Mouse (Mus musculus) MEL (cell line): ENCODE data around the gene Tmem176b. TPM values are rescaled to one million over a fixed set of nuclear protein-coding genes. Genes with fewer than 3 reads are reported as not detected.

Experiments
- DNase-seq: peaks from one replicate; pipeline ENCODE4 v3.0.0; 2011; ENCODE audit warnings: low read depth, low spot score
- H3K27ac ChIP-seq: 2 replicates; pipeline ENCODE4 v1.5.1; 2012; ENCODE audit warnings: low read depth, mild to moderate bottlenecking, control low read depth, low read length, moderate library complexity; ENCODE audit not compliant: control insufficient read depth
- H3K27me3 ChIP-seq, 2 experiments: fragments of 150-350 bp in 1 of 2; sonication (generic) in 1 of 2; 2 replicates each; pipeline ENCODE4 v1.6.1; 2012; ENCODE audit warnings: low read length in 2 of 2, mild to moderate bottlenecking in 2 of 2, improper control_type of control experiment in 1 of 2, moderate library complexity in 1 of 2; ENCODE audit not compliant: insufficient read depth in 2 of 2, control insufficient read depth in 1 of 2
- H3K36me3 ChIP-seq, 2 experiments: 2 replicates each; pipeline ENCODE4 v1.6.1; 2012 to 2014; ENCODE audit warnings: low read length in 2 of 2, improper control_type of control experiment in 1 of 2, inconsistent platforms in 1 of 2, mild to moderate bottlenecking in 1 of 2; ENCODE audit not compliant: insufficient read depth in 2 of 2, control insufficient read depth in 1 of 2
- H3K4me1 ChIP-seq, 2 experiments: fragments of 150-350 bp in 1 of 2; sonication (generic) in 1 of 2; 2 replicates each; pipeline ENCODE4 v1.6.1; 2012; ENCODE audit warnings: low read length in 2 of 2, improper control_type of control experiment in 1 of 2, mild to moderate bottlenecking in 1 of 2; ENCODE audit not compliant: insufficient read depth in 2 of 2, control insufficient read depth in 1 of 2
- H3K4me3 ChIP-seq, 2 experiments: fragments of 150-350 bp in 1 of 2; sonication (generic) in 1 of 2; 2 replicates each; pipeline ENCODE4 v1.5.1; 2012; ENCODE audit warnings: low read depth in 2 of 2, low read length in 2 of 2, mild to moderate bottlenecking in 2 of 2, moderate library complexity in 2 of 2, control low read depth in 1 of 2, improper control_type of control experiment in 1 of 2; ENCODE audit not compliant: control insufficient read depth in 1 of 2, insufficient read depth in 1 of 2
- H3K79me2 ChIP-seq: 2 replicates; pipeline ENCODE4 v1.6.1; 2012; ENCODE audit warnings: mild to moderate bottlenecking, low read length, moderate library complexity; ENCODE audit not compliant: control insufficient read depth, poor library complexity, insufficient read depth
- H3K9ac ChIP-seq: 2 replicates; pipeline ENCODE4 v1.6.1; 2012; ENCODE audit warnings: low read depth, mild to moderate bottlenecking, control low read depth, low read length, moderate library complexity; ENCODE audit not compliant: control insufficient read depth, poor library complexity, severe bottlenecking
- H3K9me3 ChIP-seq: fragments of 150-350 bp; sonication (generic); replicated peaks from 2 replicates; pipeline ENCODE4 v1.6.1; 2012; ENCODE audit warnings: mild to moderate bottlenecking, low read length, improper control_type of control experiment, moderate library complexity; ENCODE audit not compliant: insufficient read depth
- CHD2 ChIP-seq: IDR thresholded peaks from 2 replicates; pipeline ENCODE4 v1.6.1; 2011; ENCODE audit warnings: low read length, improper control_type of control experiment
- ELF1 ChIP-seq: IDR thresholded peaks from 2 replicates; pipeline ENCODE4 v1.6.1; 2014; ENCODE audit warnings: low read depth, mild to moderate bottlenecking, inconsistent platforms, low read length, improper control_type of control experiment, moderate library complexity
- EP300 ChIP-seq, 2 experiments: IDR thresholded peaks; 2 replicates each; pipeline ENCODE4 v1.6.1; 2011; ENCODE audit warnings: improper control_type of control experiment in 2 of 2, low read length in 2 of 2, low read depth in 1 of 2, mild to moderate bottlenecking in 1 of 2
- ETS1 ChIP-seq: IDR thresholded peaks from 2 replicates; pipeline ENCODE4 v1.6.1; 2012; ENCODE audit warnings: low read depth, mild to moderate bottlenecking, inconsistent platforms, low read length, improper control_type of control experiment, moderate library complexity
- GATA1 ChIP-seq: IDR thresholded peaks from 2 replicates; pipeline ENCODE4 v1.6.1; 2011; ENCODE audit warnings: low read depth, low read length, improper control_type of control experiment
- HCFC1 ChIP-seq: IDR thresholded peaks from 2 replicates; pipeline ENCODE4 v1.6.1; 2012; ENCODE audit warnings: low read depth, mild to moderate bottlenecking, inconsistent platforms, low read length, improper control_type of control experiment, moderate library complexity
- JUND ChIP-seq: IDR thresholded peaks from 2 replicates; pipeline ENCODE4 v1.6.1; 2011; ENCODE audit warnings: low read depth, mild to moderate bottlenecking, improper control_type of control experiment, low read length
- MAFK ChIP-seq: IDR thresholded peaks from 2 replicates; pipeline ENCODE4 v1.6.1; 2011; ENCODE audit warnings: low read depth, mild to moderate bottlenecking, low read length, improper control_type of control experiment, borderline replicate concordance
- MAZ ChIP-seq: IDR thresholded peaks from 2 replicates; pipeline ENCODE4 v1.6.1; 2012; ENCODE audit warnings: low read depth, mild to moderate bottlenecking, inconsistent platforms, low read length, improper control_type of control experiment
- MEF2A ChIP-seq: IDR thresholded peaks from 2 replicates; pipeline ENCODE4 v1.6.1; 2014; ENCODE audit warnings: low read depth, mild to moderate bottlenecking, inconsistent platforms, low read length, improper control_type of control experiment; ENCODE audit not compliant: poor library complexity, insufficient replicate concordance, severe bottlenecking; ENCODE audit errors: extremely low read depth
- MXI1 ChIP-seq: IDR thresholded peaks from 2 replicates; pipeline ENCODE4 v1.6.1; 2011; ENCODE audit warnings: mild to moderate bottlenecking, low read depth, low read length, improper control_type of control experiment
- MYB ChIP-seq: IDR thresholded peaks from 2 replicates; pipeline ENCODE4 v1.6.1; 2011; ENCODE audit warnings: mild to moderate bottlenecking, low read depth, low read length, improper control_type of control experiment
- MYC ChIP-seq: IDR thresholded peaks from 2 replicates; pipeline ENCODE4 v1.6.1; 2011; ENCODE audit warnings: low read depth, mild to moderate bottlenecking, low read length, improper control_type of control experiment, moderate library complexity
- NELFE ChIP-seq: IDR thresholded peaks from 2 replicates; pipeline ENCODE4 v1.6.1; 2011; ENCODE audit warnings: low read depth, low read length, improper control_type of control experiment
- POLR2A ChIP-seq, 2 experiments: IDR thresholded peaks; 2 replicates each; pipeline ENCODE4 v1.6.1; 2011 to 2012; ENCODE audit warnings: low read length in 2 of 2, mild to moderate bottlenecking in 2 of 2, control low read depth in 1 of 2, improper control_type of control experiment in 1 of 2, low read depth in 1 of 2, moderate library complexity in 1 of 2; ENCODE audit not compliant: control insufficient read depth in 1 of 2, insufficient read depth in 1 of 2, poor library complexity in 1 of 2
- POLR2AphosphoS5 ChIP-seq: IDR thresholded peaks from 2 replicates; pipeline ENCODE4 v1.6.1; 2012; ENCODE audit warnings: low read depth, borderline replicate concordance, mild to moderate bottlenecking, inconsistent platforms, low read length, moderate library complexity, mixed read lengths
- RCOR1 ChIP-seq: IDR thresholded peaks from 2 replicates; pipeline ENCODE4 v1.6.1; 2012; ENCODE audit warnings: low read depth, mild to moderate bottlenecking, inconsistent platforms, low read length, improper control_type of control experiment
- SIN3A ChIP-seq: IDR thresholded peaks from 2 replicates; pipeline ENCODE4 v1.6.1; 2012; ENCODE audit warnings: low read length, improper control_type of control experiment, inconsistent platforms
- TAL1 ChIP-seq: IDR thresholded peaks from 2 replicates; pipeline ENCODE4 v1.6.1; 2012; ENCODE audit warnings: mild to moderate bottlenecking, inconsistent platforms, low read length, moderate library complexity, mixed read lengths
- TCF12 ChIP-seq: IDR thresholded peaks from 2 replicates; pipeline ENCODE4 v1.6.1; 2014; ENCODE audit warnings: low read depth, mild to moderate bottlenecking, inconsistent platforms, low read length, improper control_type of control experiment, moderate library complexity
- UBTF ChIP-seq: IDR thresholded peaks from 2 replicates; pipeline ENCODE4 v1.6.1; 2012; ENCODE audit warnings: low read depth, mild to moderate bottlenecking, inconsistent platforms, low read length, improper control_type of control experiment, moderate library complexity, borderline replicate concordance; ENCODE audit not compliant: insufficient read depth
- USF1 ChIP-seq: IDR thresholded peaks from 2 replicates; pipeline ENCODE4 v1.6.1; 2014; ENCODE audit warnings: low read depth, mild to moderate bottlenecking, inconsistent platforms, low read length, improper control_type of control experiment, moderate library complexity
- USF2 ChIP-seq, 2 experiments: IDR thresholded peaks; 2 replicates each; pipeline ENCODE4 v1.6.1; 2011 to 2012; ENCODE audit warnings: improper control_type of control experiment in 2 of 2, low read length in 2 of 2, borderline replicate concordance in 1 of 2, inconsistent platforms in 1 of 2, low read depth in 1 of 2, mild to moderate bottlenecking in 1 of 2; ENCODE audit not compliant: insufficient read depth in 1 of 2
- ZKSCAN1 ChIP-seq: IDR thresholded peaks from 2 replicates; pipeline ENCODE4 v1.6.1; 2012; ENCODE audit warnings: low read depth, mild to moderate bottlenecking, inconsistent platforms, low read length, improper control_type of control experiment, moderate library complexity
- ZMIZ1 ChIP-seq: IDR thresholded peaks from 2 replicates; pipeline ENCODE4 v1.6.1; 2012; ENCODE audit warnings: low read depth, mild to moderate bottlenecking, inconsistent platforms, low read length, improper control_type of control experiment, moderate library complexity
- polyA plus RNA-seq, 2 experiments: library from polyadenylated mRNA; stranded (reverse) in 1 of 2; unstranded in 1 of 2; fragments of >175 nt in 1 of 2; fragments of >200 nt in 1 of 2; gene quantifications; 2 replicates each; pipeline versions ENCODE4 v1.2.1 to v1.2.4; 2012; ENCODE audit warnings: low replicate concordance in 2 of 2, low read depth in 1 of 2; ENCODE audit not compliant: insufficient read length in 2 of 2, insufficient read depth in 1 of 2, missing spikeins in 1 of 2
- total RNA-seq: library from RNA; depleted of rRNA; stranded (reverse); fragments of 300-350 nt; gene quantifications from 2 replicates; pipeline ENCODE4 v1.2.3, GENCODE M21; 2012

The Tmem176b gene
- total and polyA plus RNA-seq, 3 experiments: 23.0 to 77.0 TPM; not detected in 1

- Histone ChIP-seq H3K9me3 (no peaks in the 10 kb centered on the region), H3K4me1 (peaks cover 12 to 42% of the 10 kb centered on the region in 2 experiments), H3K4me3 (no peak overlapping the region), H3K9ac (no peak overlapping the region), H3K36me3 (peaks cover 0 to 44% of the 10 kb centered on the region in 2 experiments; a peak in 2 of 4 replicates), H3K27me3 (no peaks in the 10 kb centered on the region), H3K79me2 (no peaks in the 10 kb centered on the region), H3K27ac (peak overlapping the region; percentile 83)
- no peak for TF ChIP-seq ZKSCAN1
- no peak for TF ChIP-seq UBTF
- TF ChIP-seq USF2 (IDR thresholded peaks at IDR 0.05; ENCODE audit: borderline replicate concordance in 1 of 2, insufficient read depth in 1 of 2, low read depth in 1 of 2, low read length in 2 of 2): no peak
- no peak for TF ChIP-seq MYC
- peak; percentile 69; the same call in 1 of the 2 replicates for TF ChIP-seq USF1
- no peak for TF ChIP-seq TAL1
- no peak for TF ChIP-seq HCFC1
- TF ChIP-seq SIN3A: peak; percentile 40; the same call in 1 of the 2 replicates
- no peak for TF ChIP-seq CHD2
- no peak for TF ChIP-seq POLR2AphosphoS5
- TF ChIP-seq MXI1: no peak
- TF ChIP-seq NELFE: no peak
- TF ChIP-seq ETS1: peak; percentile 73
- 0 out of 2 replicates have a peak, but pooled peaks have one; percentile 32 for TF ChIP-seq MAZ
- TF ChIP-seq POLR2A (IDR thresholded peaks at IDR 0.05; ENCODE audit: control insufficient read depth in 1 of 2, insufficient read depth in 1 of 2, low read depth in 1 of 2, low read length in 2 of 2, poor library complexity in 1 of 2): no peak
- peak; percentile 82 for TF ChIP-seq TCF12
- peak; percentile 41; the same call in 1 of the 2 replicates for TF ChIP-seq RCOR1
- peak; percentile 79 to 85 for TF ChIP-seq EP300 (IDR thresholded peaks at IDR 0.05; ENCODE audit: low read depth in 1 of 2, low read length in 2 of 2)
- peak; percentile 85 for TF ChIP-seq GATA1
- TF ChIP-seq ZMIZ1: no peak
- DNase-seq: peak; percentile 48
Observed at GRCm38 (mm10) chr6:48833515-48833914, 7.8 kb downstream of the Tmem176b start.

GRCm38 (mm10) chr6:48832426-48832825 is 8.9 kb downstream of the Tmem176b start:
- Histone ChIP-seq H3K9ac (no peak overlapping the region), H3K36me3 (peaks cover 0 to 50% of the 10 kb centered on the region in 2 experiments; a peak in 2 of 4 replicates), H3K27ac (peak overlapping the region; percentile 83), H3K27me3 (no peaks in the 10 kb centered on the region), H3K9me3 (no peaks in the 10 kb centered on the region), H3K4me1 (peaks cover 11 to 44% of the 10 kb centered on the region in 2 experiments), H3K79me2 (no peaks in the 10 kb centered on the region), H3K4me3 (no peak overlapping the region)
- TF ChIP-seq MYC: peak; percentile 46; the same call in 1 of the 2 replicates
- peak; percentile 79 for TF ChIP-seq ETS1
- peak; percentile 91 for TF ChIP-seq TCF12
- peak; percentile 82; the same call in 1 of the 2 replicates for TF ChIP-seq MEF2A
- peak; percentile 61; the same call in 1 of the 2 replicates for TF ChIP-seq MAFK
- no peak for TF ChIP-seq JUND
- peak; percentile 95 for TF ChIP-seq GATA1
- no peak for TF ChIP-seq NELFE
- no peak for TF ChIP-seq UBTF
- TF ChIP-seq RCOR1: peak; percentile 86
- peak; percentile 67 for TF ChIP-seq TAL1
- peak; percentile 96 to 99 for TF ChIP-seq EP300 (IDR thresholded peaks at IDR 0.05; ENCODE audit: low read depth in 1 of 2, low read length in 2 of 2)
- peak; percentile 67 for TF ChIP-seq SIN3A
- TF ChIP-seq ELF1: no peak
- peak; percentile 60; the same call in 1 of the 2 replicates for TF ChIP-seq MYB
- no peak for TF ChIP-seq POLR2A (IDR thresholded peaks at IDR 0.05; ENCODE audit: control insufficient read depth in 1 of 2, insufficient read depth in 1 of 2, low read depth in 1 of 2, low read length in 2 of 2, poor library complexity in 1 of 2)
- TF ChIP-seq POLR2AphosphoS5: no peak
- DNase-seq: peak; percentile 77
